Mouse (Mus musculus): ENCODE data around the gene C330007P06Rik. TPM values are rescaled to one million over a fixed set of nuclear protein-coding genes. Genes with fewer than 3 reads are reported as not detected.
A peak's percentile ranks its signal among the peaks of the same experiment; 100 is the strongest.
"Not testable (repeated sequence)": the region's sequence is repeated elsewhere in the genome, so short reads cannot be mapped to it uniquely, and the experiment has no call there.

C330007P06Rik gene
- total RNA-seq, 2 experiments from 2014 or later: 11.3 to 11.7 TPM

DNA sequence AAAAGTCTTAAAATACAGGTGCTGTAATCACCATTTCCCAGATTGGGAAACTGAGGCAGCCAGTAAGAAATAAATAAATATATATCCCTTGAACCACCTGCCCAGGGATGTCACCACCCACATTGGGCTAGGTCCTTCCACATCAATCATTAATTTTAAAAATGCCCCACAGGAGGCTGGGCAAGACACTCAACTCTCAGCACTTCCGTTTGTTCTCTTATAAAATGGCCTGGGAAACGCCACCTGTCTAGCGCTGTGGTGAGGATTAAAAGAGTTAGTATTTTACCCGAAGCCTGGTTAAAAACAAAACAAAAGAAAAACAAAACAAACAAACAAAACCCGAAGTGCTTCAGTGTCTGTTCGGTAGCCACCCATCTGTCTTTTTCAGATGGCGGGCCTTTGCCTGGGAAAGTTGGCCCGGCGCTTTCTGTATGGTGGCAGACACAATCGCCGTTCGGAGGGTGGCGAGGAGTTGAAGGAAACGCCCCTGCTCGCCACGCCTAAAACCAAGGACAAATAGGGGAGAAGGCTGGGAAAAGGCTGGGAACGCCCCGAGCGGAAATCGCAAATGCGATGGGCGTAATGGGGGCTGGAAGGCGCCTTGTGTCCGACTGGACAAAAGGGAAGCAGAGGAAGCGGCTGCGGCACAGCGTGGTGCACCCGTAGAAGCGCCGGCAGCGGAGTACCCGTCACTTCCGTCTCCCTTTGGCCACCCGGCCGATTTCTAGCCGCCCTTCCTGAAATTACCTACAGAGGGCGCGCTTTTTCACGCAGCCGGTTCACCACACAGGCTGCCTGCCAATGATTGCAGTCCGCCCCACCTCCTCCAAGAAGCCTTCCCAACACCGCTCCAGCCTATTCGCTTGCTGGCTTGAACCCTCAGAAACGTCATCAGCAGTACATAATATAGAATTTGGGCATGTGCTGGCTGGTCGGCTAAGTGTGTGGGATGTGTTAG, 66.3 kb downstream of the C330007P06Rik start:
- intact Hi-C loops (cut with DNase I; ENCODE audit: low total_unique reads): no loop called here
- peak; percentile 86 for DNase-seq

DNA sequence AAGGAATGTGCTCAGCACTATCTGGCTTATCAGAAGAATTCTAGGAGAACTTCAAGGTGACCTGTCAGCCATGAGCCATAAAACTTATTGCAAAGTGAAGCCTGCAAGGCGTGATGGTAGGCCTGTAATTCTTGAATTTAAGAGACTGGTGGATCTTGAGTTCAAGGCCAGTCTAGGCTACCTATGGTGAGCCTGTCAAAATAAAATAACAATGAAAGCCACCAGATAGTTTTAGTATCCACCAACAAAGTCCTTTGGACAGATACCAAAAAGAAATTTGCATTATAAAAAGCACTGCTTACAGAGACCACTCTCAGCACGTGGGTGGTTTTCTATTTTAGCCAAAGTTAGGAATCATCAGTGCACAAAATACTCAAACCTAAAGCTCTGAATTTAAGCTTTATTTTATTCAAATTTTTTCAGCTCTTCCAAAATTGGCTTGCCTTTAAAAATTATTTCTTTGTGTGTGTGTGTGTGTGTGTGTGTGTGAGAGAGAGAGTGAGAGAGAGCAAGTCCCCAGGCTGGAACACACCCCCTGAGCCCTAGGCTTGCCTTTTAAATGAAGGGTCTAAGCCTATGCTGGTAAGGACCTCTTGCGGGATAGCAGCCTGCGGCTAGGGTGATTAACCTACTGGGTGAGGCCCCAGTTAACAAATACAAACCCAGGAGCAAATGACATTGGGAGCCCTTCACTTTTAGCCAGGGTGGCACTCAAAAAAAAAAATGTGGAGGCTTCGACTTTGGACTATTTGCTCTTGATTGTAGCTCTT, 68.3 kb downstream of the C330007P06Rik start:
- intact Hi-C loops (cut with DNase I; ENCODE audit: low total_unique reads): no loop called here
- no peak for DNase-seq

GRCm38 (mm10) chrX:36804196-36804595, 69.7 kb downstream of the C330007P06Rik start:
- intact Hi-C loops (cut with DNase I; ENCODE audit: low total_unique reads): no loop called here
- peak; percentile 52 for DNase-seq

DNA sequence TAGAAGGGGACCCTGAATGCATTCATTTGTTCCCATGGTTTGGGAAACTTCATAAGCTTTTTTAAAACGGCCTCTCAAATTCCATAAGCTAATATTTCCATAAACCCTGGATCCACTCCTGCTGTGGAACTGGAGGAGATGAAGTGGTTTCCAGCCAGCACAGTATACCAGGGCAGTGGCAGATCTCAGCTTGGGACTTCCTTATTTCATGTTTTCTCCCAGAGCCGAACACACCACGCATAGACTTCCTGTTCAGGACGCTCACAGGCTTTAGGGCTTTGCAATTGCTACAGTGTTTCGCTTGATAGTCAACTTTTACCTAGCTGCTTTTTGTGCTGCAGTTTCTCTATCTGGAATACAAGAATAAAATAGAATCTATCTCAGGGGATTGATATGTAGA, 70.7 kb downstream of the C330007P06Rik start:
- no peak for DNase-seq
- intact Hi-C loops (cut with DNase I; ENCODE audit: low total_unique reads): no loop called here

DNA sequence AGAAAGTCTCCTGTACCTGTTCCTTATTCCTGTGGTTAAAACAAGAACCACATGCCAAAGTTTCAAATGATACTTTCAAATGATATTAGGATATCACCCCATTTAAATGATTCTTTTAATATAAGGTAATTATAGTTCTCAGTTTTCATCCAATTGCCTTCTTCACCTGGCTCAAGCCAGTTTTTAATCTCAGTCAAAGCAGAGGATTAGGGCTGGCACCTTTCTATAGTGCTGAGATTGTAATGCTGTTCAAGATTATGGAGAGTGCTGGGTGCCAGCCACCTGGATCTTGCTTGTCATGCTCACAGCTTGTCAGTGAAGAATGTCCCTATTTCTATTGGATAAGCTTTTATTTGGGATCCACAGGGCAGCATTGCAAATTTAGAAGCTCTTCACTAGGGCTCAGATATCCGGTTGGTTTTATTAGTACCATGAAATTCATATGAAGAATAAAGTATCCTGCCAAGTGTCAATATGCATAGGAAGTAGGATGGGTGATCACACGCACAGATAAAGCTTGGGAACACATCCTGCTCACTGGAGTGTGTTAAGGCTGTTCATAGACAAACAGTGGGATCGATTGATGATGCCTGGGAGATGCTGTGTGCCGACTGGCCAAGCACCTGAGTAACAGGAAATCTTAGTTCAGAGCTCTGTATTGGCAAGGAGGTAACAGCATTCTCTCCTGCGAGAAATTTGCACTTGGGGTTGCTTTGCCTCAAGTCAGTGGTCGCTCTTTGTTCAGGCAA, 74.6 kb downstream of the C330007P06Rik start:
- no peak for DNase-seq
- intact Hi-C loops (cut with DNase I; ENCODE audit: low total_unique reads): no loop called here

DNA sequence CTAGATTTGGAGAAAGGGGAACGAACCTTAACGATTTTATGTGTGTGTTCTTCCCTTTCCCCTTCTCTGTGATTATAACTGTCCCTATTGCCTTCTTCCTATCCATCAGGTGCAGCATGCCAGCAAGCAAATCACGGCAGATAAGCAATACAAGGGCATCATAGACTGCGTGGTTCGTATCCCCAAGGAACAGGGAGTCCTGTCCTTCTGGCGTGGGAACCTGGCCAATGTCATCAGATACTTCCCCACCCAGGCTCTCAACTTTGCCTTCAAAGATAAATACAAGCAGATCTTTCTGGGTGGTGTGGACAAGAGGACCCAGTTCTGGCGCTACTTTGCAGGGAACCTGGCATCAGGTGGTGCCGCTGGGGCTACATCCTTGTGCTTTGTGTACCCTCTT, 77.2 kb downstream of the C330007P06Rik start:
- DNase-seq: not testable (repeated sequence)

GRCm38 (mm10) chrX:36796163-36796581, 77.7 kb downstream of the C330007P06Rik start:
- intact Hi-C loops (cut with DNase I; ENCODE audit: low total_unique reads): no loop called here
- peak; percentile 82 for DNase-seq

More for the DNA sequence above, 77.2 kb downstream of the C330007P06Rik start:
- intact Hi-C loops (cut with DNase I; ENCODE audit: low total_unique reads): not testable (repeated sequence)

- intact Hi-C loops (cut with DNase I; ENCODE audit: low total_unique reads): no loop called here
- peak; percentile 88 for DNase-seq
These were observed 78.3 kb downstream of the C330007P06Rik start, which contains the start of gene Slc25a5 for GRCm38 (mm10) chrX:36795424-36796162. Slc25a5 (plus strand) TSS chrX:36795651.

DNA sequence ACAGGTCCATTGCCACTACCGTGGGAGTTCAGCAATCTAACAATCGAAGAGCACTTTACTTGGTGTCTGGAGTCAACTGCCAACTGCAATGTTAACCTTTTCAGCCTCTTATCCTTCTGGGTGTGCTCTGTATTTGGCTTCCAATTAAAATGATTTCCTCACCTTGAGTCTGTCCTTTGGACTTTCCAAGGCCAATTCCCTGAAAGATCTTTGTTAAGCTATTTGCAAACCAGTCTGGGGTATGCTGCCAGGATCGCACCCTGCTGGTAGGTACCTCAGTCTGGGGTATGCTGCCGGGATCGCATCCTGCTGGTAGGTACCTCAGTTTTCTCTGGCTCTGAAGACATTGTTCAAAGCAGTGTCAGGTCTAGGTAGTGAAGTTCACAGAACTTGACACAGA, 79.3 kb downstream of the C330007P06Rik start:
- intact Hi-C loops (cut with DNase I; ENCODE audit: low total_unique reads): no loop called here

GRCm38 (mm10) chrX:36789360-36789759, 84.6 kb downstream of the C330007P06Rik start:
- no peak for DNase-seq
- intact Hi-C loops (cut with DNase I; ENCODE audit: low total_unique reads): no loop called here

More for the DNA sequence above, 79.3 kb downstream of the C330007P06Rik start:
- DNase-seq: no peak

- no peak for DNase-seq
These were observed 96.2 kb downstream of the C330007P06Rik start for GRCm38 (mm10) chrX:36777694-36778093.

DNA sequence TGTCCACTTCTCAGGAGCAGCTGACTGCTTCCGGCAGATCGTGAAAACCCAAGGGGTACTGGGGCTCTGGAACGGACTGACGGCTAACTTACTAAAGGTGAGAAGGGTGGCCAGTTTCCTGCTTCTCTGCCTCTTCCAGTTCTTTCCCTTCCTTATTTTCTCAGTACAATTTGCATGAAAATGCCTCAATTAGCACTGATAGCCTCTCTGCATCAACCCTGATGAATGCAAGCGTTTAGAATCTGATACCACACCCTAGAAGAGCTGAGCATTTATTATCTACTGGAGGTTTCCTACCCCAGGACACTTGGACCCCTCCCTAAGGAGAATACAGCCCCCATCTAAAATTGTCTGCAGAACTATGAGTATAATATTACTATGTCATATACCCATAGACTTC, 98.4 kb downstream of the C330007P06Rik start:
- no peak for DNase-seq
- intact Hi-C loops (cut with DNase I; ENCODE audit: low total_unique reads): no loop called here

More at GRCm38 (mm10) chrX:36777694-36778093, 96.2 kb downstream of the C330007P06Rik start:
- intact Hi-C loops (cut with DNase I; ENCODE audit: low total_unique reads): no loop called here

Other genes with a start within 250 kb of the C330007P06Rik start
- 1 to 10 TPM; 1.4 to 1.6 TPM for gene Akap17b, start 228.7 kb downstream of the C330007P06Rik start, total RNA-seq (2021)
- gene Slc25a43, start 130.5 kb downstream of the C330007P06Rik start, total RNA-seq (2021): under 1 TPM in 1 of 2 experiments, not detected in 1; 0.25 TPM
- gene Slc25a5, start 78.5 kb downstream of the C330007P06Rik start, total RNA-seq (2021): 100 to 1,000 TPM; 163 to 168 TPM
- gene Ube2a, start 211 bp downstream of the C330007P06Rik start, total RNA-seq (2021): 10 to 100 TPM; 36.8 to 38.6 TPM
- gene Nkrf, start 28.8 kb upstream of the C330007P06Rik start, total RNA-seq (2021): 1 to 10 TPM; 3.7 to 4.2 TPM
- gene Sept6, start 117.7 kb upstream of the C330007P06Rik start, total RNA-seq (2021): 1 to 10 TPM; 4.3 to 7.0 TPM
- not detected for gene Sowahd, start 174.7 kb upstream of the C330007P06Rik start, total RNA-seq (2021)
- 100 to 1,000 TPM; 417 to 466 TPM for gene Rpl39, start 211.3 kb upstream of the C330007P06Rik start, total RNA-seq (2021)
- 1 to 10 TPM; 8.5 to 9.4 TPM for gene Upf3b, start 236.2 kb upstream of the C330007P06Rik start, total RNA-seq (2021)

Data from gastrocnemius, postnatal 14 days (tissue).